Mouse (Mus musculus) thymus, adult 18-20 months (tissue): ENCODE results near the gene Cdh12.

Experiments
- DNase-seq, 2 experiments: peaks; one replicate each; pipeline ENCODE4 v3.0.0; 2022; ENCODE audit warnings: mixed read lengths in 2 of 2

Gene Cdh12

GRCm38 (mm10) chr15:21393080-21393479, 944.0 kb downstream of the Cdh12 start:
- no peak for DNase-seq

GRCm38 (mm10) chr15:21405196-21405595, 956.1 kb downstream of the Cdh12 start:
- no peak for DNase-seq

DNA sequence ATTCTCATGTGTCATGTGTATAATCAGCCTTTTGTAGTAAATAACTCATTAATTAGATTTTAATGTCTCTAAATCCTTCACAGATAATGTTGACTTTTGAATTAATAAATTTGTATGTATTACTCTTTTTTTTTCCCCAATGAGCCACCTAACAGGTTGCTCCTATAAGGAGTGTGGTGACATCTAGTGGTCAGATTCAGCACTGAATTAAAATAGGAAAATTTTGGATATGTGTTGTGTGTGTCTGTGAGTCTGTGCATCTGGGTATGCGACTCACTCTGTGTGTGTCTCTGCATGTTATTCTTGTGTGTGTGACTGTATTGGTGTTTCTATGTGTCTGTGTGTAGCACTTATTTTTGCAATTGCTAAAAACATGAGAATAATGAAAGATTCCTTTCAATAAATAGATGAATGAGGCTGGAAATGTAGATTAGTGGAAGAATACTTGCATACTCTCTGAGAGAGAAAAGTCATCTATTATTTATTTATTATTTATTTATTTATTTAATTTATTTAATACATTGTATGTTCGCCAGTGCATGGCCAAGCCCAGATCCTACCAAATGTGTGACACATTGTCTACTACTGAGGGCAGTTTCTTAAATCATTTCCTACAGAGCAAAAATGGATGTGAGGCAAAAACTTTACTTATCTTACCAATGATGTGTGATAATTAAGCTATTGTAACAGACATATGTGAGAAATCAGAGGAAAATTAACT, 958.4 kb downstream of the Cdh12 start:
- DNase-seq: no peak

DNA sequence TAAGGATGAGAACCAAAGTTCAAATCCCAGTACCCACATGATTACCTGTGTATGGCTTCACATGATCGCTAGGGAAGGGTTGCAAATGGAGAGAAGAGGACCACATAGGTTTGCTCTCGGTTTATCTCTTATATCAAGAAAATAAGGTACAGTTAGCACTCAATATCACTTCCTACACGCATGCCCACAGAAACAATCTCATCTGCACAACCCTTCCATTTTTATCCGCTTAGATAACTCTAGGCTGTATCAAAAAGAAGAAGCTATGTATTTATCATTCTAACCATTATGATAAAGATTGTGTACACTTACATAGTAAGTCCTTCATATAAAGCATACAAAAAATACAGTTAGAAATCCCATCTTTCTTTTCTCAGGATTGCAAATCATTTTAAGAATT, 988.3 kb downstream of the Cdh12 start:
- no peak for DNase-seq

DNA sequence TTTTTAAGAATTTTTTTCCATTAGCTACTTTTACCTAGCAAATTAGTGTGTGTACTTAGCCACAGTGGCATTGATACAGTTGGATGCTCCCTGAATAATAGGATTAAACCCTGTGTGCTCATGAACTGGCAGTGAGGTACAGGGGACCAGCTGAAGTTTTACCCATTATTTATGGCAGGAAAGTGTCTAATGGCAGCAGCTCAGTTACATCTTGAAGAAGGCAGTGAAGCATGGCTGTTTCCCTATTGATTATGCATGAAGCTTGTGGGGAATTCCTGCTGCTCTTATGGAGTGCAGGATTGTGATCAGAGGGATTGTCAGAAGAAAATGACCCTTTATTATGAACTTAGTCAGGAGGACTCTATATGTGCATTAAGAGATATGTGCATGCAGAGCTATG, 988.9 kb downstream of the Cdh12 start:
- DNase-seq: no peak

GRCm38 (mm10) chr15:21458098-21458497, 1009.0 kb downstream of the Cdh12 start:
- no peak for DNase-seq

- no peak for DNase-seq
These were observed 1070.3 kb downstream of the Cdh12 start for GRCm38 (mm10) chr15:21519355-21519869.

GRCm38 (mm10) chr15:21530804-21531203, 1081.7 kb downstream of the Cdh12 start:
- no peak for DNase-seq

GRCm38 (mm10) chr15:21536909-21537308, 1087.8 kb downstream of the Cdh12 start:
- DNase-seq: no peak

DNA sequence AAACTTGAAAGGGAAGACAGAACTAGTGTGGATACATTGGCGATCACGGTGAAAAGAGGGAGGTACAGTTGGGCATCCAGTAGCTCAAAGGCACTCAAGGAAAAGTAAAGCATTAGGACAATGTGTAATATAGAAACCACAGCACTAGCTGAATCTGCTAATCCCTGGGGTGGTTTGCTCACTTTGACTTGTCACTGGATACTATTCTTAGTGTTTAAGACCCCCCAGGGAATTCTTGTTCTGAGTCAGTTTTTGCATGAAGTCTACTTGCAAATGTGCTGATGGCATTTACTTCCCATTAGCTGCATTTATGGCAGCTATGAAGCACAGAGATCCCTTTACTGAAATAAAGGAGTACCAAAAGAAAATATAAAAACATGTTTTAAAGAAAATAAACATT, 1095.7 kb downstream of the Cdh12 start:
- no peak for DNase-seq

- no peak for DNase-seq
These were observed 1106.9 kb downstream of the Cdh12 start for GRCm38 (mm10) chr15:21555981-21556380.

DNA sequence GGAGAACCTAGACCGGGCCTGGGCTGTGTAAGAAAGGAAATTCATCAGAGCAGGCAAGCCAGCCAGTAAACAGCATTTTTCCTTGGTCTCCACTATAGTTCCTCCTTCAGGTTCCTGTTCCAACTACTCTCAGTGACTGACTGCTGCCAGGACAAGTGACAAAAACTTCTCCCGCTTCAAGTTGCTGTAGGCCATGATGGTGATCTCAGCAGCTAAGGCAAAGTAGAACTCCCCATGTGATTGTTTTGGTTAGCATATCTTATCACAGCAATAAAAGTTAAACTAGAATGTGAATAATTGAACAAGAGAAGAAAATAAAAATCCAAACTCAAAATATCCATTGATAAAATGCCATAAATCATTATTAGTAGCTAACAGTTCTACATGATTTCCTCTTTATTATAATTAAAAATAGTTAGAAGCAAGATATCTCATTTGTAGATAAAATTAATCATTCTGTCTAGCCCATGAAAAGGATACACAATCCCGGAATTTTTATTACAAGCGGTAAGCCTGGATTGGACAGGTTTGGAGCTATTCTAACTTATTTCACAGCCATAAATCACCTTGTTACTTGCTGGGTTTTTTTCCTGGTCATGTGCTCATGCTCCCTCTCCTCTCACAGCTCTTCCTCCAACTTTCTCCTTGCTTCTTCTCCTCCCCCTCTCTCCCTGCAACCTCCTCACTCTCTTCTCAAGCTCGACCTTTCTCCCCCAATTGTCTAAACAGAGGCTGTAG, 1117.4 kb downstream of the Cdh12 start:
- no peak for DNase-seq

DNA sequence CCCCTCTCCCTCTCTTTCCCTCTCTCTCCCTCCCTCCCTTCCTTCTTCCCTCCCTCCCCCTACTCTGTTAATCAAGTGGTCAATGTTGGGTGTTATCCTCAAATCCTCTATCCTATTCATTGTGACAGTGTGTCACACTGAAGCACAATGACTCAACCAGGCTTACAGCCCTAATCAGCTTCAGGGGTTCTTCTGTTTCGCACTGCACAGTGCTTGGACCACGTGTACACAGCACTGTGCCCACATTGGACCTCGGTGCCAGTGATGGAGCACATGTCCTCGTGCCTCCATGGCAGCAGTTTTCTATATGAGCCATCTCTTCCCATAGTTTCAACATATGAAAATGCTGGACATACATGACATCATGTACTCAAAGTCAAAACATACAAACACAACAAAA, 1155.4 kb downstream of the Cdh12 start:
- DNase-seq: no peak
